Comparison of ENCODE assay signal across 9 mouse cellular contexts in genomic region chr17:31789068-31789583, GRCm38 (mm10).
DNase-seq lines count a peak whose midpoint lies in the region; ATAC-seq and TF ChIP-seq lines count a peak whose summit lies in the region.
"Had no signal": no experiment of that assay in that cellular context is flagged by ENCODE, and none has a peak within 500 bp of the region (broad histone marks: within the 10 kb centered on the region; RNA-seq: fewer than 3 reads in every experiment).

No protein-coding gene starts in this region.

- H3K27ac ChIP-seq in lung, embryonic 15.5 days, result 0 out of 2 replicates have a peak overlapping the region, but pooled peaks have one; percentile 36
- H3K27ac ChIP-seq: stomach, embryonic 15.5 days had no signal

- no peaks in the 10 kb centered on the region for H3K36me3 ChIP-seq in lung, embryonic 15.5 days
- H3K36me3 ChIP-seq: stomach, embryonic 15.5 days had no signal

- TF ChIP-seq CTCF in Patski (IDR thresholded peaks at IDR 0.05), result no peak

- H3K4me3 ChIP-seq in lung, embryonic 15.5 days, result no peak overlapping the region
- H3K4me3 ChIP-seq: stomach, embryonic 15.5 days had no signal

- WGBS in lung, embryonic 15.5 days, result 66% methylated on average over 9 of the region's 9 CpGs

- peaks cover 46% of the 10 kb centered on the region for H3K4me1 ChIP-seq in lung, embryonic 15.5 days

- H3K4me2 ChIP-seq in lung, embryonic 15.5 days, result no peak overlapping the region
- H3K4me2 ChIP-seq: stomach, embryonic 15.5 days had no signal

- no peak for ATAC-seq in lung, embryonic 15.5 days (ENCODE audit: borderline replicate concordance, extremely low read depth, low FRiP score, low TSS enrichment)
- peak; percentile 81 for ATAC-seq in Patski
- ATAC-seq in inflammation-experienced regulatory T-cells, adult 6 months, result peak; percentile 80
- ATAC-seq in monocyte, adult 5-6 weeks (replicated peaks; ENCODE audit: insufficient number of reproducible peaks, low FRiP score, low TSS enrichment, poor library complexity, severe bottlenecking), result peak; percentile 39

- CTCF ChIA-PET in Patski (lab: Charles Lee), result interaction anchor here (1.1 to 2.8 kb wide), 3 partner anchors 16 to 144 kb away, joined by 3 to 6 read pairs (median 5); no protein-coding TSS in a partner anchor

- no peak overlapping the region for H3K9ac ChIP-seq in lung, embryonic 15.5 days
- H3K9ac ChIP-seq: stomach, embryonic 15.5 days had no signal

- DNase-seq in lung, postnatal 25 days (ENCODE audit: low spot score), result no peak
- DNase-seq in Patski (ENCODE audit: low read depth, low spot score), result peak; percentile 91
- DNase-seq in adrenal gland, postnatal 4 days (ENCODE audit: low spot score in 2 of 2), result no peak
- DNase-seq in urinary bladder, postnatal 14 days (ENCODE audit: low spot score), result no peak
- no peak for DNase-seq in frontal cortex, postnatal 10 days (ENCODE audit: low spot score in 2 of 2)

- H3K9me3 ChIP-seq in lung, embryonic 15.5 days, result no peaks in the 10 kb centered on the region
- H3K9me3 ChIP-seq: stomach, embryonic 15.5 days had no signal

- in situ Hi-C loops in Patski (cut with MboI; ENCODE audit: low pct_unique_long_range_greater_than_20kb), result loop anchor here (5.0 kb wide), 3 partner anchors 43 to 133 kb away; no protein-coding TSS in a partner anchor

- POLR2A ChIA-PET in Patski (lab: Charles Lee), result interaction anchor here (0.6 to 0.8 kb wide), 4 partner anchors 12 to 548 kb away, joined by 3 to 4 read pairs (median 3); no protein-coding TSS in a partner anchor

- no peaks in the 10 kb centered on the region for H3K27me3 ChIP-seq in lung, embryonic 15.5 days
- H3K27me3 ChIP-seq in Patski, result no peaks in the 10 kb centered on the region
- H3K27me3 ChIP-seq: stomach, embryonic 15.5 days had no signal
